Comparison of ENCODE assay signal across 25 mouse cellular contexts in the genomic region with DNA sequence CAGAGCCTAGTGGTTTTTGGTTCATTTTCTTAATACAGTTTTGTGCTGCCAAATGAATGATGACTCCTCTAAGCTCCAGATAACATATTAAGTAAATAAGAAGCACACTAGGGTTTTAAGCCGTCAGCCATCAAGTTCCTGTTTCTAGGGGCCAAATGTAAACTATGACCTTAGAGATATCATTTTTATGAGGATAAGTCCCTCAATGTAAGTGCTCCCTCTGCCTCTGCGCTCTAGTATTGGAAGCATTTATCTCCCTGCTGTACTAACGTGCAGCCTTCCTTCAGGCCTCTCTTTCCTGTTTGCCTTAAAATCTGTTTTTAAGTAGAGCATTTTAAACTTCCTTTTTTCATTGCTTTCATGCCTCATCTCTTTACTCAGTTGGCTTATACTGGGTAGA.
A peak's percentile ranks its signal among the peaks of the same experiment; 100 is the strongest.
DNase-seq lines count a peak whose midpoint lies in the region; ATAC-seq and TF ChIP-seq lines count a peak whose summit lies in the region.
"Had no signal": no experiment of that assay in that cellular context is flagged by ENCODE, and none has a peak within 500 bp of the region (broad histone marks: within the 10 kb centered on the region; RNA-seq: fewer than 3 reads in every experiment).

No protein-coding gene starts in this region.

- no peak for TF ChIP-seq EP300 in MEL (IDR thresholded peaks at IDR 0.05; ENCODE audit: low read depth in 1 of 2, low read length in 2 of 2)

- TF ChIP-seq CTCF in kidney, adult 2 months (conservative IDR thresholded peaks at IDR 0.05; ENCODE audit: insufficient read depth, insufficient read length, low read depth, low read length) = no peak
- TF ChIP-seq CTCF in lung, embryonic 14.5 days (IDR thresholded peaks at IDR 0.05; ENCODE audit: low read depth) = peak; percentile 30
- no peak for TF ChIP-seq CTCF in lung, adult 2 months (IDR thresholded peaks at IDR 0.05; ENCODE audit: insufficient read depth, low read length)
- no peak; a peak in 1 of 6 replicates for TF ChIP-seq CTCF in MEL (IDR thresholded peaks at IDR 0.05 in 2 of 3, conservative IDR thresholded peaks at IDR 0.05 in 1 of 3; ENCODE audit: control insufficient read depth in 1 of 3, insufficient read depth in 1 of 3, low read depth in 2 of 3, low read length in 3 of 3, poor library complexity in 1 of 3, severe bottlenecking in 1 of 3)

- H3K4me1 ChIP-seq in kidney, adult 2 months (ENCODE audit: control insufficient read depth, insufficient read depth, low read length) = no peaks in the 10 kb centered on the region
- H3K4me1 ChIP-seq in lung, embryonic 14.5 days (ENCODE audit: insufficient read depth) = 0 out of 2 replicates have a peak, but pooled peaks cover 5% of the 10 kb centered on the region
- H3K4me1 ChIP-seq in lung, adult 2 months (ENCODE audit: control insufficient read depth, insufficient read depth, low read length) = no peaks in the 10 kb centered on the region; the same call in 1 of the 2 replicates
- no peaks in the 10 kb centered on the region for H3K4me1 ChIP-seq in MEL (ENCODE audit: control insufficient read depth in 1 of 2, insufficient read depth in 2 of 2, low read length in 2 of 2)
- H3K4me1 ChIP-seq: heart, embryonic 13.5 days; kidney, embryonic 15.5 days; limb, embryonic 10.5 days; liver, embryonic 12.5 days; lung, embryonic 15.5 days; neural tube, embryonic 12.5 days had no signal

- no peaks in the 10 kb centered on the region for H3K27me3 ChIP-seq in kidney, adult 2 months (replicated peaks; ENCODE audit: control insufficient read depth, insufficient read depth, low read length)
- H3K27me3 ChIP-seq in lung, embryonic 14.5 days (ENCODE audit: insufficient read depth, low read length) = no peaks in the 10 kb centered on the region
- H3K27me3 ChIP-seq in MEL (ENCODE audit: control insufficient read depth in 1 of 2, insufficient read depth in 2 of 2, low read length in 2 of 2) = no peaks in the 10 kb centered on the region
- H3K27me3 ChIP-seq: heart, embryonic 13.5 days; kidney, embryonic 15.5 days; liver, embryonic 12.5 days; lung, embryonic 15.5 days; neural tube, embryonic 12.5 days had no signal

- no peak overlapping the region for H3K27ac ChIP-seq in kidney, adult 2 months (ENCODE audit: insufficient read depth, low read depth, low read length)
- H3K27ac ChIP-seq in lung, embryonic 14.5 days (ENCODE audit: low read depth) = no peak overlapping the region
- H3K27ac ChIP-seq in MEL (ENCODE audit: control insufficient read depth, low read depth, low read length) = no peak overlapping the region
- H3K27ac ChIP-seq: forebrain, embryonic 10.5 days; heart, embryonic 13.5 days; kidney, embryonic 15.5 days; limb, embryonic 10.5 days; liver, embryonic 12.5 days; lung, embryonic 15.5 days; neural tube, embryonic 12.5 days had no signal

- no peaks in the 10 kb centered on the region for H3K9me3 ChIP-seq in lung, embryonic 14.5 days (ENCODE audit: low read depth, low read length)
- H3K9me3 ChIP-seq in MEL (replicated peaks; ENCODE audit: insufficient read depth, low read length) = no peaks in the 10 kb centered on the region
- H3K9me3 ChIP-seq: forebrain, embryonic 10.5 days; heart, embryonic 13.5 days; kidney, embryonic 15.5 days; limb, embryonic 10.5 days; liver, embryonic 12.5 days; lung, embryonic 15.5 days; neural tube, embryonic 12.5 days had no signal

- no peaks in the 10 kb centered on the region for H3K79me2 ChIP-seq in MEL (ENCODE audit: control insufficient read depth, insufficient read depth, low read length, poor library complexity)

- peak; percentile 27 for TF ChIP-seq RAD21 in MEL (IDR thresholded peaks at IDR 0.05; ENCODE audit: low read depth, low read length)

- H3K9ac ChIP-seq in lung, embryonic 14.5 days = no peak overlapping the region
- no peak overlapping the region for H3K9ac ChIP-seq in MEL (ENCODE audit: control insufficient read depth, low read depth, low read length, poor library complexity, severe bottlenecking)
- H3K9ac ChIP-seq: heart, embryonic 13.5 days; kidney, embryonic 15.5 days; liver, embryonic 12.5 days; lung, embryonic 15.5 days; neural tube, embryonic 12.5 days had no signal

- DNase-seq in kidney, adult 2 months = peak; percentile 3
- no peak for DNase-seq in kidney, adult 8-10 months
- peak; percentile 43 for DNase-seq in lung, embryonic 14.5 days
- DNase-seq in lung, adult 2 months = no peak
- DNase-seq in MEL (ENCODE audit: low read depth, low spot score) = peak; percentile 53
- DNase-seq in left cerebral cortex, adult 11 months (ENCODE audit: low spot score) = no peak
- DNase-seq: adrenal gland, postnatal 25 days; cerebellum, adult 8-10 months; cerebellum, postnatal 36 days; gastrocnemius, postnatal 14 days; heart, adult 11 months; heart, postnatal 14 days; midbrain, embryonic 14.5 days; retina, postnatal 1 day; thymus, adult 18-20 months; thymus, postnatal 36 days had no signal

- no peak overlapping the region for H3K4me2 ChIP-seq in lung, embryonic 14.5 days
- H3K4me2 ChIP-seq: heart, embryonic 13.5 days; kidney, embryonic 15.5 days; liver, embryonic 12.5 days; lung, embryonic 15.5 days; neural tube, embryonic 12.5 days had no signal

- WGBS in kidney, adult 2 months = 61% methylated on average over 3 of the region's 3 CpGs
- 21% methylated on average over 3 of the region's 3 CpGs for WGBS in lung, embryonic 14.5 days
- WGBS in lung, adult 2 months = 26% methylated on average over 3 of the region's 3 CpGs

- no peak for TF ChIP-seq POLR2A in kidney, adult 2 months (IDR thresholded peaks at IDR 0.05; ENCODE audit: low read depth, low read length)
- no peak for TF ChIP-seq POLR2A in lung, adult 2 months (IDR thresholded peaks at IDR 0.05; ENCODE audit: borderline replicate concordance, extremely low read depth, low read depth, low read length)
- no peak for TF ChIP-seq POLR2A in MEL (IDR thresholded peaks at IDR 0.05; ENCODE audit: control insufficient read depth in 1 of 2, insufficient read depth in 1 of 2, low read depth in 1 of 2, low read length in 2 of 2, poor library complexity in 1 of 2)

- H3K36me3 ChIP-seq in kidney, adult 2 months (ENCODE audit: control insufficient read depth, insufficient read depth, low read length) = no peaks in the 10 kb centered on the region
- no peaks in the 10 kb centered on the region for H3K36me3 ChIP-seq in lung, embryonic 14.5 days (ENCODE audit: insufficient read depth)
- no peaks in the 10 kb centered on the region for H3K36me3 ChIP-seq in MEL (ENCODE audit: control insufficient read depth in 1 of 2, insufficient read depth in 2 of 2, low read length in 2 of 2)
- H3K36me3 ChIP-seq: forebrain, embryonic 10.5 days; heart, embryonic 13.5 days; kidney, embryonic 15.5 days; limb, embryonic 10.5 days; liver, embryonic 12.5 days; lung, embryonic 15.5 days; neural tube, embryonic 12.5 days had no signal

- ATAC-seq in lung, embryonic 14.5 days (ENCODE audit: insufficient read depth) = no peak
- ATAC-seq in megakaryocyte progenitor cell, adult 5-6 weeks (replicated peaks; ENCODE audit: poor library complexity) = peak; percentile 65
- ATAC-seq: forebrain, embryonic 16.5 days; liver, embryonic 12.5 days had no signal

- H3K4me3 ChIP-seq in kidney, adult 2 months (ENCODE audit: insufficient read depth, low read depth, low read length) = no peak overlapping the region
- no peak overlapping the region for H3K4me3 ChIP-seq in lung, embryonic 14.5 days (ENCODE audit: low read depth, low read length)
- no peak overlapping the region for H3K4me3 ChIP-seq in lung, adult 2 months (replicated peaks; ENCODE audit: extremely low read depth, low read depth, low read length)
- no peak overlapping the region for H3K4me3 ChIP-seq in MEL (ENCODE audit: control insufficient read depth in 1 of 2, insufficient read depth in 1 of 2, low read depth in 2 of 2, low read length in 2 of 2)
- H3K4me3 ChIP-seq: forebrain, embryonic 10.5 days; heart, embryonic 13.5 days; kidney, embryonic 15.5 days; limb, embryonic 10.5 days; liver, embryonic 12.5 days; lung, embryonic 15.5 days; neural tube, embryonic 12.5 days had no signal

TF ChIP-seq in MEL, 35 proteins besides CTCF, POLR2A, EP300 and RAD21:
- TF ChIP-seq JUND (IDR thresholded peaks at IDR 0.05; ENCODE audit: low read depth, low read length) (no peak), SIN3A (IDR thresholded peaks at IDR 0.05; ENCODE audit: low read length) (no peak), ZNF384 (IDR thresholded peaks at IDR 0.05; ENCODE audit: low read depth, low read length) (no peak), CHD2 (IDR thresholded peaks at IDR 0.05; ENCODE audit: low read length) (no peak), HCFC1 (IDR thresholded peaks at IDR 0.05; ENCODE audit: low read depth, low read length) (no peak), MYC (IDR thresholded peaks at IDR 0.05; ENCODE audit: low read depth, low read length) (no peak), MEF2A (IDR thresholded peaks at IDR 0.05; ENCODE audit: extremely low read depth, insufficient replicate concordance, low read depth, low read length, poor library complexity, severe bottlenecking) (no peak), TCF12 (IDR thresholded peaks at IDR 0.05; ENCODE audit: low read depth, low read length) (no peak), RCOR1 (IDR thresholded peaks at IDR 0.05; ENCODE audit: low read depth, low read length) (no peak), BHLHE40 (IDR thresholded peaks at IDR 0.05; ENCODE audit: borderline replicate concordance, low read depth, low read length) (no peak), ZMIZ1 (IDR thresholded peaks at IDR 0.05; ENCODE audit: low read depth, low read length) (no peak), NRF1 (IDR thresholded peaks at IDR 0.05; ENCODE audit: insufficient read depth, low read depth, low read length, poor library complexity, severe bottlenecking) (no peak), MAZ (IDR thresholded peaks at IDR 0.05; ENCODE audit: low read depth, low read length) (no peak), E2F4 (IDR thresholded peaks at IDR 0.05; ENCODE audit: borderline replicate concordance, low read depth, low read length) (no peak), ZKSCAN1 (IDR thresholded peaks at IDR 0.05; ENCODE audit: low read depth, low read length) (no peak), POLR2AphosphoS2 (IDR thresholded peaks at IDR 0.05; ENCODE audit: low read length) (no peak), MXI1 (IDR thresholded peaks at IDR 0.05; ENCODE audit: low read depth, low read length) (no peak)

Comparison
In these comparisons a context has a peak if more than half of its experiments do, and no peak if none do; other contexts are left out.
1. DNase-seq: peak in kidney, adult 2 months (single experiment), lung, embryonic 14.5 days (single experiment) and MEL (single experiment); none in kidney, adult 8-10 months (0 of 2), lung, adult 2 months (single experiment) and left cerebral cortex, adult 11 months (single experiment).